Comparison of ENCODE assay signal across 9 mouse cellular contexts in genomic region chr16:72808351-72808750, GRCm38 (mm10).
A peak's percentile ranks its signal among the peaks of the same experiment; 100 is the strongest.
DNase-seq lines count a peak whose midpoint lies in the region; ATAC-seq and TF ChIP-seq lines count a peak whose summit lies in the region.
"Had no signal": no experiment of that assay in that cellular context is flagged by ENCODE, and none has a peak within 500 bp of the region (broad histone marks: within the 10 kb centered on the region; RNA-seq: fewer than 3 reads in every experiment).

No protein-coding gene starts in this region.

- no peak; the same call in 1 of the 2 replicates for ATAC-seq in embryonic facial prominence, embryonic 14.5 days (ENCODE audit: low read depth)
- ATAC-seq in kidney, embryonic 15.5 days (replicated peaks; ENCODE audit: low FRiP score): peak; percentile 77

- TF ChIP-seq POLR2A in liver, adult 2 months (IDR thresholded peaks at IDR 0.05; ENCODE audit: extremely low read depth, insufficient read depth, low read length): no peak
- TF ChIP-seq POLR2A in thymus, adult 2 months (IDR thresholded peaks at IDR 0.05; ENCODE audit: control insufficient read depth, extremely low read depth, insufficient read depth, low read length, poor library complexity): no peak

- no peak for TF ChIP-seq CTCF in liver, adult 2 months (IDR thresholded peaks at IDR 0.05; ENCODE audit: low read depth, low read length)
- TF ChIP-seq CTCF in thymus, adult 2 months (IDR thresholded peaks at IDR 0.05; ENCODE audit: borderline replicate concordance, control insufficient read depth, extremely low read depth, insufficient read depth, low read length, poor library complexity): no peak

- peak overlapping the region; percentile 47 for H3K4me2 ChIP-seq in embryonic facial prominence, embryonic 14.5 days (ENCODE audit: low read depth, low read length)
- H3K4me2 ChIP-seq in kidney, embryonic 15.5 days: peak overlapping the region; percentile 52

- peak; percentile 73 for DNase-seq in liver, adult 2 months (ENCODE audit: extremely low read depth, low read depth, low spot score)
- DNase-seq in liver: no peak
- no peak for DNase-seq in embryonic facial prominence, embryonic 14.5 days (ENCODE audit: low spot score)
- peak; percentile 11 for DNase-seq in lung, postnatal 10 days
- no peak for DNase-seq in cerebellum, adult 9-10 months
- no peak for DNase-seq in spleen, adult 12 weeks (ENCODE audit: low spot score)
- DNase-seq in thymus, adult 2 months: no peak
- DNase-seq: cerebellum, postnatal 10 days had no signal

- 6% methylated on average over 10 of the region's 10 CpGs for WGBS in liver, adult 2 months
- 19% methylated on average over 10 of the region's 10 CpGs for WGBS in embryonic facial prominence, embryonic 14.5 days
- 7% methylated on average over 10 of the region's 10 CpGs for WGBS in kidney, embryonic 15.5 days
- 63% methylated on average over 10 of the region's 10 CpGs for WGBS in thymus, adult 2 months

- peak overlapping the region; percentile 61 for H3K27ac ChIP-seq in liver, adult 2 months (replicated peaks; ENCODE audit: insufficient read depth, low read depth, low read length)
- H3K27ac ChIP-seq in embryonic facial prominence, embryonic 14.5 days (replicated peaks; ENCODE audit: low read depth, low read length): 0 out of 2 replicates have a peak overlapping the region, but pooled peaks have one; percentile 8
- H3K27ac ChIP-seq in kidney, embryonic 15.5 days: peak overlapping the region; percentile 43
- H3K27ac ChIP-seq in thymus, adult 2 months (ENCODE audit: control insufficient read depth, insufficient read depth, low read length): no peak overlapping the region

- peak overlapping the region; percentile 62 for H3K9ac ChIP-seq in liver, adult 2 months (ENCODE audit: low read depth, low read length)
- no peak overlapping the region for H3K9ac ChIP-seq in embryonic facial prominence, embryonic 14.5 days (ENCODE audit: low read depth, low read length)
- 0 out of 2 replicates have a peak overlapping the region, but pooled peaks have one; percentile 21 for H3K9ac ChIP-seq in kidney, embryonic 15.5 days

- peak overlapping the region; percentile 77 for H3K4me3 ChIP-seq in liver, adult 2 months (ENCODE audit: insufficient read depth, low read depth, low read length)
- H3K4me3 ChIP-seq in embryonic facial prominence, embryonic 14.5 days (ENCODE audit: low read depth, low read length): peak overlapping the region; percentile 6; the same call in 1 of the 2 replicates
- H3K4me3 ChIP-seq in kidney, embryonic 15.5 days (replicated peaks): peak overlapping the region; percentile 27
- H3K4me3 ChIP-seq in thymus, adult 2 months (ENCODE audit: control insufficient read depth, insufficient read depth, low read length): no peak overlapping the region

- no peaks in the 10 kb centered on the region for H3K36me3 ChIP-seq in liver, adult 2 months (ENCODE audit: control insufficient read depth, insufficient read depth, low read length)
- 0 out of 2 replicates have a peak, but pooled peaks cover 4% of the 10 kb centered on the region for H3K36me3 ChIP-seq in embryonic facial prominence, embryonic 14.5 days (ENCODE audit: control insufficient read depth, insufficient read depth, low read length)
- no peaks in the 10 kb centered on the region for H3K36me3 ChIP-seq in kidney, embryonic 15.5 days
- no peaks in the 10 kb centered on the region for H3K36me3 ChIP-seq in thymus, adult 2 months (ENCODE audit: control insufficient read depth, insufficient read depth, low read length)

- no peaks in the 10 kb centered on the region; the same call in 1 of the 2 replicates for H3K9me3 ChIP-seq in embryonic facial prominence, embryonic 14.5 days (ENCODE audit: control insufficient read depth, low read length)
- no peaks in the 10 kb centered on the region for H3K9me3 ChIP-seq in kidney, embryonic 15.5 days (replicated peaks)

- no peaks in the 10 kb centered on the region; the same call in 1 of the 2 replicates for H3K79me2 ChIP-seq in liver, adult 2 months (ENCODE audit: control insufficient read depth, insufficient read depth, low read length)

- no peaks in the 10 kb centered on the region for H3K27me3 ChIP-seq in liver, adult 2 months (ENCODE audit: control insufficient read depth, insufficient read depth, low read length)
- H3K27me3 ChIP-seq in embryonic facial prominence, embryonic 14.5 days (replicated peaks; ENCODE audit: control insufficient read depth, insufficient read depth, low read length): no peaks in the 10 kb centered on the region
- H3K27me3 ChIP-seq in kidney, embryonic 15.5 days: no peaks in the 10 kb centered on the region
- H3K27me3 ChIP-seq in thymus, adult 2 months (ENCODE audit: control insufficient read depth, insufficient read depth, low read length): no peaks in the 10 kb centered on the region

- no peaks in the 10 kb centered on the region; the same call in 1 of the 2 replicates for H3K4me1 ChIP-seq in liver, adult 2 months (ENCODE audit: control insufficient read depth, insufficient read depth, low read length)
- H3K4me1 ChIP-seq in embryonic facial prominence, embryonic 14.5 days (ENCODE audit: control insufficient read depth, insufficient read depth, low read length): peaks cover 35% of the 10 kb centered on the region
- H3K4me1 ChIP-seq in kidney, embryonic 15.5 days: peaks cover 27% of the 10 kb centered on the region
- no peaks in the 10 kb centered on the region for H3K4me1 ChIP-seq in thymus, adult 2 months (replicated peaks; ENCODE audit: control insufficient read depth, insufficient read depth, low read length)

Comparison
In these comparisons a context has a peak if more than half of its experiments do, and no peak if none do; other contexts are left out.
1. DNase-seq: peak in liver, adult 2 months (single experiment) and lung, postnatal 10 days (single experiment); none in liver (single experiment), embryonic facial prominence, embryonic 14.5 days (single experiment), cerebellum, adult 9-10 months (single experiment), spleen, adult 12 weeks (single experiment) and thymus, adult 2 months (single experiment).